Mouse (Mus musculus) left cerebral cortex, adult 8-10 months (tissue): ENCODE data around the gene Gm45021. TPM values are rescaled to one million over a fixed set of nuclear protein-coding genes. Genes with fewer than 3 reads are reported as not detected.
A peak's percentile ranks its signal among the peaks of the same experiment; 100 is the strongest.

Source experiments
- DNase-seq, 2 experiments: peaks; one replicate each; pipeline ENCODE4 v3.0.0; 2022; ENCODE audit warnings: low spot score in 2 of 2
- total RNA-seq, 4 experiments: library from RNA; stranded (reverse); gene quantifications; 2 replicates each; pipeline ENCODE4 v1.2.4; 2022

Gm45021 gene
- not detected for total RNA-seq

DNA sequence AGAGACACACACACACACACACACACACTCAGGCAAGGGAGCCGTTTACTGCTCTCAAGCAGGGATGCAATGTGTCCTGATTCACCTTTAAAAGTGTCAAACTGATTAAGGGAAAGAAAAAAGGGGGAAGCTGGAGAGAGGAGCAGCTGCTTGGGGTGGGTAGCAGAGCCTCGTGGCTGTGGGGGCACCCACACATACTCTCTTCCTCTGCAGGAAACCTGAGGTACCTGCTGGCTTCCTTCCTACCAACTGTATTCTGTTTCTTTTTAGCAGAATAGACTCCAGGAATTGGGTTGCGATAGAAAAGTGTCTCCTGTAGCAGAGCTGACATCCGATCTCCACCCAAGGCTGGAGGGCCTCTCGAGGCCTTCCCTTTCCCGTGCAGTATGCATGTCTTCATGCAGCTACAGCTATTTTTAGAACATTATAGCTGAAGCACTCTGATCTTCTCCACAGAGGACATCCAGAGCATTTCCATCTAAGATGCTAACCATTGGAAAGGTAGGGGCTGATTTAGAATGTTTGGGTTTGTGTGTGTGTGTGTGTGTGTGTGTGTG, at the start of gene Gm45021:
Gm45021 (plus strand) TSS at position 417 of the 557 bp plus-strand sequence.
- DNase-seq, result no peak

DNA sequence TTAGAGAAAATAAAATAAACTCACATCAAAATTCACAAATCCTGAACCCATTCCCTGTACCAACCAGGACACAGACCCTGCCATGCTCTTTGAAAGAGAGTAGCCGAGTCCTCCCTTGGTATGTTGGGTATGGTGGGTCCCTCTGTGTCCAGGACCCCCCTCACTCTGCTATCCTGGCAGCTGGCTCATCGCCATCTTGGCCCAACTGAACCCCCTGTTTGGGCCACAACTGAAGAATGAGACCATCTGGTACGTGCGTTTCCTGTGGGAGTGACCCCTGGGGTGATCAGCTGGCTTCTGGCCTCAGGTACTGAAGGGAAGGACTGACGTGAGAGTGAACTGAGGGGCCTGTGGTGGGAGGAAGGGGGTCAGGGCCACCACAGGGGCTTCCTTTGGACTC, 49.5 kb upstream of the Gm45021 start:
- DNase-seq, result no peak

DNA sequence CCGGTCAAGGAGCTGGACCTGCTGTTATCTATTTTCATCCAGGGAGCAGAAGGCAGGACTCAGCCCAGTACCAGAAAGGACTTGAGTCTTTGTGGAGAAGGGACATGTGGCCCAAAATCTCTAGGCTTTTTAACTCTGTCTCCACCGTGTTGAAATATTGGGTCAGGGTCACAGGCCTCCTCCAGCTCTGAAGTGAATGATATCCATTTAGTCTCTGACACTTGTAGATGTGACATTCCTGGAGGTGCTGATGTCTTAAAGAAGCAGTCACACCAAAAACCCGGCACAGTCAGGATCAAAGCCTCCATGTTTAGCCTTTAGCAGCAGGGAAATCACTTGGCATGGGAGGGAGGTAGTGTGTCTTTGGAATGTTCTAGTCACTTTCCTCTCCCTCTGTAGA, 48.7 kb upstream of the Gm45021 start:
- no peak for DNase-seq

GRCm38 (mm10) chr6:48541560-48542450, 47.6 kb upstream of the Gm45021 start:
- DNase-seq, result no peak

GRCm38 (mm10) chr6:48542631-48543030, 46.8 kb upstream of the Gm45021 start:
- no peak for DNase-seq

GRCm38 (mm10) chr6:48545251-48545650, 44.2 kb upstream of the Gm45021 start:
- no peak for DNase-seq

- no peak for DNase-seq
Observed at GRCm38 (mm10) chr6:48546271-48546670, 43.1 kb upstream of the Gm45021 start.

DNA sequence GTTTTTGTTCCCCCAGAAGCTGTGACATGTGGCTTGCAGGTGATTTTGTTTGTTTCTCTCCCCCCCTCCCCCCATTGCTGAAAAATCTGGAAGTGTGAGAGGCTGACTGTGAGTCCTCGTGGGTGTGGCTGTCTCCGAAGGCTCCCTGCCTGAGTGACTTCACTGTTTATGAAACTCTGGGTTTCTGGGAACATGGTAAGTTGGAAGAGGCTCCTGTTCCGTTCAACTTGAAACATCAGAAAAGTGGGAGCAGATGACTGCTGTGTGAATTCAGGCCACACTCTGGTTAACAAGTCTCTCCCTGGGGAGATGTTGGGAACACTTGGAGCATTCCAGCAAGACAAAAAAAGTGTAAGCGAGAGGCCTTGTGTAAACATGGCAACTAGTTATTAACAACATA, 42.6 kb upstream of the Gm45021 start:
- no peak for DNase-seq

DNA sequence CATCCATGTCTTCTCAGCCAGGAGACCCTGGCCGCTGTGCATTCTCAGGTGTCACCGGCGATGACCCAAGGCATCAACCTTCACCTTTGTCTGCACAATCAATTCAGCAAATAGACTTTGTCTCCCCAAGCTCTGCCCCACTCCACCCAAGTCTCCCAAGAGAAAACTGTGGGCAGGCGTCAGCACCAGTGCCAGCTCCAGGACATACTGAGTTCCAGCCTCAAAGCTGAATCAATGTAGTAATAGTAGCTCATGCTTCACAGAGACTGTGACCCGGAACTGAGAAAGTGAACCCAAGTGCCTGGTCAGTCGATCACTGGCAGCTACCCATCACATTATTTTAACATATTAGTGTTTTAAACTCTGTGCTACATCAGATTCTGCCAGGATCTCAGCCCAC, 41.1 kb upstream of the Gm45021 start:
- no peak for DNase-seq

GRCm38 (mm10) chr6:48552918-48553317, 36.5 kb upstream of the Gm45021 start:
- DNase-seq, result no peak

GRCm38 (mm10) chr6:48553819-48554218, 35.6 kb upstream of the Gm45021 start:
- DNase-seq, result no peak

GRCm38 (mm10) chr6:48554280-48555103, 34.9 kb upstream of the Gm45021 start, which contains the start of gene Lrrc61:
Gene Lrrc61, plus strand, starts transcription at chr6:48554796.
- DNase-seq, result peak; percentile 97 to 98

GRCm38 (mm10) chr6:48555104-48555890, 34.1 kb upstream of the Gm45021 start:
- peak; percentile 37 to 71 for DNase-seq

GRCm38 (mm10) chr6:48555956-48556355, 33.5 kb upstream of the Gm45021 start:
- no peak for DNase-seq

- DNase-seq, result no peak
Observed at GRCm38 (mm10) chr6:48565693-48566310, 23.6 kb upstream of the Gm45021 start.

- no peak for DNase-seq
Observed at GRCm38 (mm10) chr6:48566312-48566711, 23.1 kb upstream of the Gm45021 start.

DNA sequence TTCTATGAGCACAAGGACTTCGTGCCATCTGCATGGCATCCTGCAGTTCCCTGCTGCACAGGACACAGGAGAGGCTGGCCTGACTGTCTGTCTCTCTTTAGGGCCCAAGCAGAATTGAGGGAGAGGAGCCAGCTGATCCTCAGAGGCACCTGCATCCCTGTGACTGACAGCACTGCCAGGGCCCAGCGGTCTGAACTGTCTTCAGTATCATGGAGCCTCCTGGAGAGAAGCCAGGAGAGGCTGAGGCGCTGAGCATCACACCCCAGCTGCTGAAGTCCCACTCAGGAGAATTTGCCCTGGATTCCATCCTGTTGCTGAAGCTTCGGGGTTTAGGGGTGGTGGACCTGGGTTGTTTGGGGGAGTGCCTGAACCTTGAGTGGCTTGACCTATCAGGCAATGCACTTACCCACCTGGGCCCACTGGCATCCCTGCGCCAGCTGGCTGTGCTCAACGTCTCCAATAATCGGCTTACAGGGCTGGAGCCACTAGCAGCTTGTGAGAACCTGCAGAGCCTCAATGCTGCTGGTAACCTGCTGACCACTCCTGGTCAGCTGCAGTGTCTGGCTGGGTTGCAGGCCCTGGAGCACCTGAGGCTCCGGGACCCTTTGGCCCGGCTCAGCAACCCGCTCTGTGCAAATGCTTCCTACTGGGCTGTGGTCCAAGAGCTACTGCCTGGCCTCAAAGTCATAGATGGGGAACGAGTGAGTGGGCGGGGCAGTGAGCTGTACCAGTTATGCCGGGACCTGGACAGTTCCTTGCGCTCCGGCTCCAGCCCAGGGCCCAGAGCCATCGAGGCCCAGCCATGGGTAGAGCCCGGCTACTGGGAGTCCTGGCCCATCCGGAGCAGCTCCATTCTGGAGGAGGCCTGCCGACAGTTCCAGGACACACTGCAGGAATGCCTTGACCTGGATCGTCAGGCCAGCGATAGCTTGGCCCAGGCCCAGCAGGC, 21.1 kb upstream of the Gm45021 start:
- no peak for DNase-seq

- DNase-seq, result no peak
Observed at GRCm38 (mm10) chr6:48569065-48569807, 20.2 kb upstream of the Gm45021 start.

DNA sequence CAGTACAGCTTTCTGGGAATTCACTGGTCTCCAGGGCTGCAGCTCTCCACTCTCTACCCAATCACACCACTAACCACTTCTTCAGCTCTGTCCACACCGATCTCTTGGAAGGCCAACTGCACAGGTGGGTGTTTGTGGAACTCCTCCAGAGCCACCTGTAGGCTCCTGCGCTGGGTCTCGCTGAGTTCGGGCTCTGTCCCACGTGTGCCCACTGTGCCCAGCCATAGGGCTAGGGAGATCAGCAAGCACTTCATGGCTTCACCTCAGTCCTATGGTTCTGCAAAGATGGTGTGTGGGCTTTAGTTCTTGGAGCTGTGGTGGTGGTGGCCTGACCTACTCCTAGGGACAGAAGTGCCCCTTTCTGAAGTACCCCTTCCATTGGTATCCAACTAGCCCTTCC, 17.4 kb upstream of the Gm45021 start:
- DNase-seq, result no peak
